Mouse (Mus musculus) heart, embryonic 13.5 days (tissue): Measurements from ENCODE around the gene Bzw1. TPM values are rescaled to one million over a fixed set of nuclear protein-coding genes. Genes with fewer than 3 reads are reported as not detected.
"Not testable (repeated sequence)": the region's sequence is repeated elsewhere in the genome, so short reads cannot be mapped to it uniquely, and the experiment has no call there.

Experiments used
- ATAC-seq: fragments of 200-750 bp; cut with Nextera tagmentation; 2 replicates; pipeline ENCODE4 v1.8.0; 2017; ENCODE audit warnings: moderate TSS enrichment; ENCODE audit not compliant: insufficient number of reproducible peaks, low FRiP score, low TSS enrichment; ENCODE audit errors: extremely low read depth
- H3K27ac ChIP-seq: fragments of 300-500 bp; sonication (generic); replicated peaks from 2 replicates; pipeline ENCODE4 v1.5.1; 2015; ENCODE audit warnings: moderate library complexity, mild to moderate bottlenecking, inconsistent platforms
- H3K27me3 ChIP-seq: fragments of 300-500 bp; sonication (generic); replicated peaks from 2 replicates; pipeline ENCODE4 v1.6.1; 2015; ENCODE audit warnings: mild to moderate bottlenecking, inconsistent platforms
- H3K36me3 ChIP-seq: fragments of 300-500 bp; sonication (generic); 2 replicates; pipeline ENCODE4 v1.6.1; 2015; ENCODE audit warnings: mild to moderate bottlenecking, inconsistent platforms
- H3K4me1 ChIP-seq: fragments of 300-500 bp; sonication (generic); 2 replicates; pipeline ENCODE4 v1.6.1; 2015; ENCODE audit warnings: inconsistent platforms
- H3K4me2 ChIP-seq: fragments of 300-500 bp; sonication (generic); 2 replicates; pipeline ENCODE4 v1.6.1; 2015; ENCODE audit warnings: inconsistent platforms, mild to moderate bottlenecking, moderate library complexity
- H3K4me3 ChIP-seq: fragments of 300-500 bp; sonication (generic); 2 replicates; pipeline ENCODE4 v1.5.1; 2015; ENCODE audit warnings: moderate library complexity, mild to moderate bottlenecking, inconsistent platforms
- H3K9ac ChIP-seq: fragments of 300-500 bp; sonication (generic); 2 replicates; pipeline ENCODE4 v1.6.1; 2015; ENCODE audit warnings: inconsistent platforms, mild to moderate bottlenecking, moderate library complexity
- H3K9me3 ChIP-seq: fragments of 300-500 bp; sonication (generic); 2 replicates; pipeline ENCODE4 v1.6.1; 2016; ENCODE audit warnings: inconsistent platforms
- WGBS: fragments of 180-500 bp; shearing (Covaris S2); methylation state at CpG from one replicate; pipeline ENCODE4 v1.1.7; 2015; ENCODE audit warnings: mixed read lengths; 5-methylcytosine and 5-hydroxymethylcytosine counted together
- polyA plus RNA-seq: library from polyadenylated mRNA; unstranded; fragments of >200 nt; fragmentation: Nextera tagmentation; extraction: Ambion mirVana; gene quantifications from 2 replicates; pipeline ENCODE4 v1.2.1, GENCODE M21; 2015

The Bzw1 gene
- polyA plus RNA-seq, 1 experiment from 2014 or later: 205 TPM

DNA sequence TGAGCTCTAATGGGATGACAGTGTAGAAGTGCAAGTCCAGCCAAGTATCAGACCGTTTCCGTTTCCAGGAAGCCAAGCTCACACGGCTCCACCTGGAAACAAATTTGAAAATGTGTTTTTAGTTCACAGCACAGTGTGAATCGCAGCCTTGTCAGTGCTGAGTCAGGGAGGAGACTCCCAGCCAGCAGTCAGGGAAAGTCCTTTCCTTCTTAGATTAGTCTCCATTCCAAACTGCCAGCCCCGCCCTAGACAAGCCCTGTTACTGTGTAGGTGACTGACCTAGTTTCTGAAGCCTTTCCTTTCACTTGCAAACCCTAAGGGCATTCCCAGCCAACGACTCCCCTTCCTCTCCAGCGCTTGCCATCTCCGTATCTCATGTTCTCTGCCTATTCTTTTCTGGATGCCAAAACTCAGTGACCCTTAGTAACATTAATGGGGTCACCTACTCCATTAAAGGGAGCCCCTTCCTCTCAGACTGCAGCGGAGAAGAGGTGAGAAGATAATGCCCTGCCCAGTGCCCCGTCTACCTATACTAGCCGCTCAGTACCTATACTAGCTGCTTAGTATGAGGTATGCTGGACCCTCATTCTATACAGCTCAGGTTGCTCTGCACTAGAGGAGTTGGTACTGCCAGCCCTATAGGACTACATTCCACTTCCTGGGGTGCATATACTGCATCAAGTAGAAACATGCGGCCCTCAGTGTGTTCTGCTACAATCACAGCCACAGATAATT is 25.8 kb upstream of the Bzw1 start:
- ATAC-seq: no peak
- Histone ChIP-seq H3K27ac (no peak overlapping the region), H3K27me3 (no peaks in the 10 kb centered on the region), H3K36me3 (no peaks in the 10 kb centered on the region), H3K9ac (no peak overlapping the region), H3K4me3 (no peak overlapping the region), H3K4me2 (no peak overlapping the region), H3K4me1 (peaks cover 5% of the 10 kb centered on the region; the same call in 1 of the 2 replicates), H3K9me3 (no peaks in the 10 kb centered on the region)
- WGBS: 74% methylated on average over 12 of the region's 12 CpGs

DNA sequence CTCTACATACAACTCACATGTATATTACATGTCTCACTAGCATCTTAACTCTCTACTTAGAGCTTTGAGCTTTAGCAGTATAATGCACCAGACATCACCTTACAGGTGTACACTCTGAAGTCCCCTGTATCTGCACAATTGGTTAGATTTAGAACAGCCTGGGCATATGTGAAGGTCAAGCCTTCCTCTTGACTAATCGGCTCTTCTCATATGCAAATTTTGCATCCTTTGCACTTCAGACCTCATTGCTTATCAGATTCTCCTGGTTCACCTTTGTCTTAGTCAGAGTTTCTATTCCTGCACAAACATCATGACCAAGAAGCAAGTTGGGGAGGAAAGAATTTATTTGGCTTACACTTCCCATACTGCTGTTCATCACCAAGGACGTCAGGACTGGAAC is 23.0 kb upstream of the Bzw1 start:
- Histone ChIP-seq H3K4me3 (no peak overlapping the region), H3K27me3 (no peaks in the 10 kb centered on the region), H3K4me2 (no peak overlapping the region), H3K27ac (no peak overlapping the region), H3K9ac (no peak overlapping the region), H3K4me1 (no peaks in the 10 kb centered on the region), H3K36me3 (no peaks in the 10 kb centered on the region), H3K9me3 (no peaks in the 10 kb centered on the region)
- ATAC-seq: no peak
- WGBS: 64% methylated on average over 2 of the region's 2 CpGs

DNA sequence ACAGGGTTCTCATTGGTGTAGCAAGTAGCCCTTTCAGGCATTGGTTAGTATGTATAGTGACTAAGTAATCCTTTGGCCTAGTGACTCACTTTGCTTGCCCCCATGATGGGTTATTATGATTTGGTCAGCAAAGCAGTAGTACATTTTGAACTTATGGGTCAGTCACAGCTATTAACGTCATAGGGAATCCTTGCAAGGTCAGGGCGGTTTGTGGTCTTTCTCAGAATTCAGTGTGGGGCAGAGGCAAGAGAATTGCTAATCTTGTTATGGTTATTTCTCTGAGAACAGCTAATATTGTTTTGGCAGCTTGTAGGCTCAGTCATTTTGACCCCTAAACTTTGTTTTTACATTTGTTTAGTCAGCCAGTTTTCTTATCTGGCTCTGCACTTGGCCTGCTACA is 18.4 kb upstream of the Bzw1 start:
- not testable (repeated sequence) for ATAC-seq
- WGBS: 69% methylated on average over 2 of the region's 2 CpGs

DNA sequence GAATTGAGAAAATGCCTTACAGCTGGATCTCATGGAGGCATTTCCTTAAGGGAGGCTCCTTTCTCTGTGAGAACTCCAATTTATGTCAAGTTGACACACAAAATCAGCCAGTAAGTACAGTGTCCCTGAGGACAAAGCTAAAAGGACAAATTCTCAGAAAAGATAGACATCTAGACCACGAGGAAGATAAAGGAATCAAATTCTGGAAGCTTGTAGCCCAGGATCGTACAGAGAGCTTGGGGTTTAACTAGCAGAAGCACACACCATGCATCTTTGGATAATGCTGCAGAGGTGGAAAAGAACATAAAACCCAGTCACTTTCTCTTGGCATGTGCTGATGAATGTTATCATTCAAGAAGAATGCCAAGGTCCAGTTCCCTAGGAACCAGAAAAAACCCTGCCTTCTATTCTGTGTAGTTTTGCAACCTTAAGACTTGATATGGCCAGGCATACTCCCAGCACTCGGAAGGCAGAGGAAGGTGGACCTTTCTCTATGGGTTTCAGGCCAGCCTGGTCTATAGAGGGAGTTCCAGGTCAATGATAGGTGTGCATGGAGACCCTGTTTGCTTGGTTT is 17.0 kb upstream of the Bzw1 start:
- H3K9me3 ChIP-seq: no peaks in the 10 kb centered on the region

More for the DNA sequence above, 18.4 kb upstream of the Bzw1 start:
- not testable (repeated sequence) for H3K4me1 ChIP-seq, H3K4me2 ChIP-seq, H3K27ac ChIP-seq, H3K4me3 ChIP-seq, H3K9ac ChIP-seq, H3K9me3 ChIP-seq, H3K36me3 ChIP-seq, H3K27me3 ChIP-seq

DNA sequence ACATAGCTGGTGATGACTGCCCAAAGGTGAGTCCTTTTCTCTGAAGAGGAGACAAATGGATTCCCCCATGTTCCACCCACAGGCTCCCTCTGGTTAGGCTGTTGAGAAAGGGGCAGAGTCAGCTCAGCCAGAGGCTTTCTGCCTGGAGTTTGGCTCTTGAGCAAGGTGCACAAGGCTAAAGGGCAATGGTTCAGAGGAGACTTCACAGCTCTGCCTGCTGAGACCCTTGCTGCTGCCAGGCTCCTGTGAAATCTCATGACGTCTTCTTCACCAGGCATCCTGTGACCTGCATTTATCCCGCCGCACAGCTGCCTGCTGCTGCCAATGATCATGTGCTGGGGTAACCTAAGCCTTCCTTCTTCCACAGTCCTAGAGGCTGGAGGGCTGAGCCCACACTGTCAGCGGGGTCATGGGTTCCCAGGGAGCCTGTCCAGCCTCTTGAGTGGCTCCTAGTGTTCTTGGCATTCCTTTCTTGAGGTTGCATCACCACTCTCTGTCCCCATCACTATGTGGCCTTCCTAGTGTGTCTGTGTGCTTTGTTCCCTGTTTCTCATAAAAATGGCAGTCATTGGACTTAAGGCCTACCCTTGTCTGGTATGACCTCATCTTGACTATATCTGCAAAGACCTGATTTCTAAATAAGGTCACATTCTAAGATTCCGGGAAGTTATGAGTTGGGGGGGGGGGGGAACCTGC is 10.0 kb upstream of the Bzw1 start:
- no peaks in the 10 kb centered on the region for H3K4me1 ChIP-seq
- H3K27me3 ChIP-seq: no peaks in the 10 kb centered on the region
- H3K9me3 ChIP-seq: no peaks in the 10 kb centered on the region
- WGBS: 69% methylated on average over 5 of the region's 5 CpGs
- H3K4me2 ChIP-seq: no peak overlapping the region
- H3K27ac ChIP-seq: no peak overlapping the region
- H3K9ac ChIP-seq: no peak overlapping the region
- H3K36me3 ChIP-seq: no peaks in the 10 kb centered on the region
- no peak overlapping the region for H3K4me3 ChIP-seq
- no peak for ATAC-seq

More for the DNA sequence above, 17.0 kb upstream of the Bzw1 start:
- WGBS: 64% methylated on average over 3 of the region's 3 CpGs
- H3K4me2 ChIP-seq: no peak overlapping the region
- H3K4me1 ChIP-seq: no peaks in the 10 kb centered on the region
- no peak for ATAC-seq
- no peaks in the 10 kb centered on the region for H3K36me3 ChIP-seq
- no peak overlapping the region for H3K9ac ChIP-seq
- no peaks in the 10 kb centered on the region for H3K27me3 ChIP-seq
- H3K27ac ChIP-seq: no peak overlapping the region
- no peak overlapping the region for H3K4me3 ChIP-seq

DNA sequence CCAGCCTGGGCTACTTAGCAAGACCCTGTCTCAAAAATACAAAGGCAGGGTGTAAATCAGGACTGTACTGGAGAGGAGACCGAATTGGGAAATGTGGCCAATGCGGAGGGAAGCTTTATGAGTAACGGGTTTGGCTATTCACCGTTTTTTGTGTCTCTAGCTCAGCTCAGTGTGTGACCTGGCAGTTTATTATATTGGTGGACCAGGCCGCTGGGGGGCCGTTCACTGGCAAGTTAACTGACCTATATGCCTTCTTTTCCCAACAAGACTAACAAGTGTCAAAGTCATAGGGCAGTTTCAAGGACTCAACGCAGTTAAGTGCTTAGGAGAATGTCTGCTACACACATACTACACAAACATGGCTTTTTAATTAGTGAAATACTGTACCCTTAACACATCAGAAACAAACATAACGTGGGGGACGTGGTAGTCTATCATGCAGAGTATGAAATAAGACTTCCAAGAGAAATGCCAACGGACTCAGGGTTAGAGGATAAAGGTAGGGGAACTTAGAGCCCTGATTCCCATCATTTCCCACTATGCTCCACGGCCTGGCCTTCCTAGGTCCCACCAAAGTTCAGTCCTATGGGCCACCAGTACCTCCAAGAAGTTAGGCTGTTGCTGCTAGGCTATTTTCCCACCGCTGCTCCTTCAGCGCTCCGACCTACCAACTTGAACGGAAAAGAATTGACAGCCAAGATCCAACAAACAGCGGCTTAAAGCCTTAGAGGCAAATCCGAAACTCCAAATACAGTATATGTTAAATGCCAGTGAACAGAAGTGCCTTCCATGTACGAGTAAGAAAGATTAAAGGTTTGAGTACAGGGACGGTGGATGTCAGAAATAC is 1.1 kb upstream of the Bzw1 start:
- Histone ChIP-seq H3K36me3 (peaks cover 22% of the 10 kb centered on the region), H3K27ac (peak overlapping the region; percentile 98), H3K27me3 (no peaks in the 10 kb centered on the region), H3K4me2 (peak overlapping the region; percentile 78), H3K4me3 (peak overlapping the region; percentile 89), H3K9ac (peak overlapping the region; percentile 97), H3K4me1 (peaks cover 24% of the 10 kb centered on the region), H3K9me3 (no peaks in the 10 kb centered on the region)
- no peak for ATAC-seq
- WGBS: 42% methylated on average over 19 of the region's 19 CpGs

DNA sequence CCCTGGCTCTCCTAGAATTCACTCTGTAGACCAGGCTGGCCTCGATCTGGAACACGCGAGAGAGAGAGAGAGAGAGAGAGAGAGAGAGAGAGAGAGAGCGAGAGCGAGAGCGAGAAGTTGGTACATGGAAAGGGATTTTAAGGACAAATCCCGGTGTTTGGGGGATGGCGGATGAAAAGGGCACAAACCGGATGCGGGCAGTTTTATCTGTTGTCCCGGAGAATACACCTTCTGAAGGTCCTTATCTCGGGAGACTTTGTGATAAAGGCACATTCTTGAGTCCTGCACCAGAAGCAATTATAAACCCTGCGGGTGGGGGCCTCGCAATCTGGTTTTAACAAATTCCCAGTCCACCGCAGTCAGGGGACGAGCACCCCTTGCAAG is 438 bp upstream of the Bzw1 start:
- Histone ChIP-seq H3K27ac (peak overlapping the region; percentile 98), H3K9me3 (no peaks in the 10 kb centered on the region), H3K36me3 (peaks cover 28% of the 10 kb centered on the region), H3K4me1 (peaks cover 24% of the 10 kb centered on the region), H3K4me3 (peak overlapping the region; percentile 89), H3K27me3 (no peaks in the 10 kb centered on the region), H3K9ac (peak overlapping the region; percentile 97), H3K4me2 (peak overlapping the region; percentile 78)
- ATAC-seq: no peak
- under 1% methylated on average over 16 of the region's 16 CpGs for WGBS

DNA sequence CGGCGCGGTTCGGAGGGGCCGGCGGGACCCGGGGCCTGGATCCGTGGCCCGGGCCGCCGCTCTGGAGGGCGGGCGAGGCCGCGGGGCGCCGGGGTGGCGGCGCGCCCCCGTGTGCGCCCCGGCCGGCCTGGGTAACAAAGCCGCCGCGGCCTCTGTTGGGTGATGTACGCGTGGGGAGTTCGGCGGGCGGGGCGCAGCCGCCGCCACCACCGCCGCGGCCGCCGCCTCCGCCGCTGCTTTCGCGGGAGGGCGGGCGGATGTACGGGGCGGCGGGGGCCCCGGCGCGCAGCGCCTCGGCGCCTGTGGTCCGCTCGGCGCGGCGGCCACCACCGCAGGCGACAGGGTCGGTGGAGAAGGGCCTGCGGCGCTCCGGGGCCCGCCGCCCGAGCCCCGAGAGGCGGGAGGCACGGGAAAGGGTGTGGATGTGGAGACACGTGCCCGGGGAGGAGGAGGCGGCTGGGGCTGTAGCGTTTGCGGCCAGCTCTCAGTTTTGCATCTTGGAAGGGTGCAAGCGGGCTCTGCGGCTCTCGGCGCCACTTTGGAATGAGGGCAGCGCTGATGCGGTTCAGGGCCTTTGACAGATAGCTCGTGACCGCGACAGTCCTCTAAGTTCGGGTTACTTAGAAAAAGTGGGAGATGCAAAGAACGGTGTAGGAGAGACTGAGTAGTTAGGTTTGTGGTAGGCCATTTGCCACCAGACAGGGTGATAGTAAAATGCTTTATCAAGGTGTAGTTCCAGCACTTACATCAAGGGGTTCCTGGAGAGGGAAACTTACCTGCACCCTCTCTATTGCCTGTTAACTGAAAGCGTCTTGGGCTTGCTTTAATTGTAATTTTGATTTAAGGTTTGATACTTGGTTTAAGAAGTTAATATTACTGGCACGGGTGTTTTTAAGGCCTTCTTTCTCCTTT is 842 bp downstream of the Bzw1 start:
- peak overlapping the region; percentile 89 for H3K4me3 ChIP-seq
- H3K4me2 ChIP-seq: peak overlapping the region; percentile 78
- peak overlapping the region; percentile 97 for H3K9ac ChIP-seq
- H3K9me3 ChIP-seq: no peaks in the 10 kb centered on the region
- WGBS: under 1% methylated on average over 77 of the region's 90 CpGs
- peak; percentile 43 for ATAC-seq
- H3K27me3 ChIP-seq: no peaks in the 10 kb centered on the region
- peaks cover 24% of the 10 kb centered on the region for H3K4me1 ChIP-seq
- H3K27ac ChIP-seq: peak overlapping the region; percentile 98
- H3K36me3 ChIP-seq: peaks cover 41% of the 10 kb centered on the region

DNA sequence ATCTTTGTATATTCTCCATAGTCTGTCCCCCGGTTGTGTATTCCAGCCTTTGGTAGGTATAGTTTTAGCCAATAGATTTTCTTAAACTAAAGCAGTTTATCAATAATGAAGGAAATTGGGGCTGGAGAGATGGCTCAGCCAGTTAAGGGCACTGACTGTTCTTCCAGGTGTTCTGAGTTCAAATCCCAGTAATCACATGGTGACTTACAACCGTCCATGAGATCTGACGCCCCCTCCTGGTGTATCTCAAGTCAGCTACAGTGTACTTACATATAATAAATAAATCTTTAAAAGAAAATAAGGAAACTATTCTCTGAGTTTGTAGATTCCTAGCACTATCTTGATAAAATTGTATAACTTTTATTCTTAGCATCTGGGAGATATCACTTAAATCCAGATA is 2.6 kb downstream of the Bzw1 start:
- WGBS: 81% methylated on average over 3 of the region's 3 CpGs
- no peak for ATAC-seq
- H3K4me2 ChIP-seq: no peak overlapping the region

DNA sequence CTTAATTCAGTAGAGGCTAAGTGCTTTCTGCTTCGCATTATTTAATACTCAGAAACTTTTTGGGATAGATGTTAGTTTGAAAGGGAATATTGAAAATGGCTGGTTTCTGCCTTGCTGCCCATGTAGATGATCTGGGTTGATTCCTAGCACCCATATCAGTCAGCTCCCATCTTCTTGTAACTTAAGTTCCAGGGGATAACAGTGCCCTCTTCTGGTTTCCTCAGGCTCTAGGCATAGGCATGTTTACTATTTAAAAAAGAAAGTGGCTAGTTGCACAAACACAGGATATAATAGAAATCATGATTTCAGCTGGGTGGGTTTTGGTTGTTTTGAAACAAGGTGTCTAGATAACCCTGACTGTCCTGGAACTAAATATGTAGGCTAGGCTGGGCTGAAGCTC is 3.5 kb downstream of the Bzw1 start:
- Histone ChIP-seq H3K9ac (no peak overlapping the region), H3K36me3 (peaks cover 66% of the 10 kb centered on the region), H3K4me1 (peaks cover 22% of the 10 kb centered on the region), H3K27me3 (no peaks in the 10 kb centered on the region), H3K9me3 (no peaks in the 10 kb centered on the region), H3K4me2 (no peak overlapping the region), H3K27ac (no peak overlapping the region), H3K4me3 (no peak overlapping the region)
- no peak for ATAC-seq
- 97% methylated on average over 1 of the region's 1 CpGs for WGBS

More for the DNA sequence above, 2.6 kb downstream of the Bzw1 start:
- Histone ChIP-seq H3K9me3 (no peaks in the 10 kb centered on the region), H3K36me3 (peaks cover 58% of the 10 kb centered on the region), H3K9ac (no peak overlapping the region), H3K4me1 (peaks cover 24% of the 10 kb centered on the region), H3K4me3 (no peak overlapping the region), H3K27ac (no peak overlapping the region), H3K27me3 (no peaks in the 10 kb centered on the region)
